Mouse (Mus musculus): ENCODE data around the gene Lrrk1. TPM values are rescaled to one million over a fixed set of nuclear protein-coding genes. Genes with fewer than 3 reads are reported as not detected.

Gene Lrrk1
- polyA plus RNA-seq, 1 experiment from 2014 or later, result 19.5 TPM

DNA sequence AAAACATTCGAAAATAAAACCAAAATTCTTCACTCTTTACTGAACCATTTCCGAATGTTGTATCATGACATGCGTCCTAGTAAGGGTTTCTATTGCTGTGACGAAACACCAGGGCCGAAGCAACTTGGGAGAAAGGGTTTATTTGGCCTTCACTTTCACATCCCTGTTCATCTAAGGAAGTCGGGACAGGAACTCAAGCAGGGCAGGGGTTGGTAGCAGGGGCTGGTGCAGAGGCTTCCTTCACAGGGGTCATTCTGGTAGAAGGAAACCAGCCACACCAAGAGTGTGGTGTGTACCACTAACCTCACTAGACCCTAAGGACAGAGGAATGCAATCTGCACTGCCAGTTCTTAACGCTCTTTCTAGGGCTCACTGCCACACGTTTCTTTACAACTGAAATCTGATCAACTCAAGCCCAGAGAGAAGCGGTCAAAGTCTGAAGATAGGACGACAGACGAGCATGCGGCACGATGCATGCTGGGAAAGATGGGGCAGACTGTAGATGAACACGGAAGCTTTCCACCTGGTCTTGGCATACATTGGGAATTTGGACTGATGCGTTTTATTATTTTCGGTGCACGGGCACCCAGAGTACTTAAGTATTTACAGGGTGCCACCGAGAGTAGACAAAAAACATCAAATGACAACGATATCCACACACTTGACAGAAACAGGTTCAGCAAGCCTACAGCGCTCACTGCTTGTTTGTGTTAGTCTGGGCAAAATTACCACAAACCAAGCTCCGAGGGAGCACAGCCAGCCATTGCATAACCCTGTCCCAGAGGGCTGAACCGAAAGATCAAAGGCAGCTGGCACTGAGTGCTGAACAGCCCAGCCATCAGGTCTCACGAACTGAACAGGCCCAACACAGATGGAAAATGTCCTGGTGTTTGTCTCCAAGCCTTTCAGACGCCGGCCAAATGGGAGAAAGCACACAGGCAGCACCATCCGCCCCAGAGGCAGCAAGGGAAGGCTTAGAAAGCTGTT, 77.2 kb downstream of the Lrrk1 start:
- Histone ChIP-seq H3K4me2 (ENCODE audit: low read depth, low read length) (no peak overlapping the region), H3K27ac (ENCODE audit: low read length) (peak overlapping the region; percentile 10), H3K9ac (ENCODE audit: low read length) (no peak overlapping the region), H3K4me1 (ENCODE audit: control insufficient read depth, insufficient read depth, low read length) (peaks cover 16% of the 10 kb centered on the region), H3K4me3 (replicated peaks; ENCODE audit: low read length) (no peak overlapping the region), H3K27me3 (ENCODE audit: control insufficient read depth, insufficient read depth, low read length) (no peaks in the 10 kb centered on the region), H3K36me3 (ENCODE audit: control insufficient read depth, insufficient read depth, low read length) (0 out of 2 replicates have a peak, but pooled peaks cover 2% of the 10 kb centered on the region), H3K9me3 (replicated peaks; ENCODE audit: control insufficient read depth, low read length) (peaks cover under 1% of the 10 kb centered on the region; the same call in 1 of the 2 replicates)
- ATAC-seq (ENCODE audit: insufficient read depth, low FRiP score), result no peak; the same call in 1 of the 2 replicates
- 64% methylated on average over 26 of the region's 26 CpGs for WGBS

DNA sequence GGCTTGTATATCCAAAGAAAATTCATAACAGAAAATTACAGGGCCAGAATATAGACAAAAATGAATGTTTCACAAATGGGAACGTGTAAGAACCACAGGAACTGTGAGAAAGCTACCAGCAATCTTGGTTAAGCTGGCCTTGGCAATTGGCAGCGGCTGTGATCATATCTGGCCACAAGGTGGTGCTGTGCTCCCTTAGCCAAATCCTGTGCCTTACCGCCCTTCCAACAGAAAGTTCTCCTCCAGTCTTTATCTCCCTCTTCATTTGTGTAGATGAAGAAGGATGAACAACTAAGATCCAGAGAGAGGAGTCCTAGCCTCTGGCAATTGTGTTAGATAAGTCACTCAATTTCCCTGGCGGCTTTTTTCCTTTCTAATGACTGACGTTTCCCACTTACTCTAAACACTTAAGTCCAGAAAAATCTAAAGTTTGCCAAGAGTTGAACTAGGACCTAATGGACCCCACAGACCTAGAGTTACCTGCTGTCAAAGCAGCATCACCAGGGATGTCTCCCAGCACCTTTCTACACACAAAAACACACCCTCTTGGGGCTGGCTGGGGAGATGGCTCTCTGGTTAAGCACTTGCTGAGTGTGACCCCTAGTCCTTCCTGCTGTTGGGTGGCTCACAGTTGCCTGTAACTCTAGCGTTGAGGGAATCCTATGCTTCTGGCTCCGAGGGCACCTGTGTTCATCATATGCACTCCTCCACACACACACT, 78.0 kb downstream of the Lrrk1 start:
- whole genome bisulfite sequencing, result 41% methylated on average over 7 of the region's 7 CpGs
- no peak for ATAC-seq (ENCODE audit: insufficient read depth, low FRiP score)
- Histone ChIP-seq H3K4me2 (ENCODE audit: low read depth, low read length) (no peak overlapping the region), H3K4me1 (ENCODE audit: control insufficient read depth, insufficient read depth, low read length) (peaks cover 16% of the 10 kb centered on the region), H3K4me3 (replicated peaks; ENCODE audit: low read length) (no peak overlapping the region), H3K9me3 (replicated peaks; ENCODE audit: control insufficient read depth, low read length) (no peaks in the 10 kb centered on the region), H3K27me3 (ENCODE audit: control insufficient read depth, insufficient read depth, low read length) (no peaks in the 10 kb centered on the region), H3K36me3 (ENCODE audit: control insufficient read depth, insufficient read depth, low read length) (no peaks in the 10 kb centered on the region), H3K9ac (ENCODE audit: low read length) (no peak overlapping the region), H3K27ac (ENCODE audit: low read length) (peak overlapping the region; percentile 84)

DNA sequence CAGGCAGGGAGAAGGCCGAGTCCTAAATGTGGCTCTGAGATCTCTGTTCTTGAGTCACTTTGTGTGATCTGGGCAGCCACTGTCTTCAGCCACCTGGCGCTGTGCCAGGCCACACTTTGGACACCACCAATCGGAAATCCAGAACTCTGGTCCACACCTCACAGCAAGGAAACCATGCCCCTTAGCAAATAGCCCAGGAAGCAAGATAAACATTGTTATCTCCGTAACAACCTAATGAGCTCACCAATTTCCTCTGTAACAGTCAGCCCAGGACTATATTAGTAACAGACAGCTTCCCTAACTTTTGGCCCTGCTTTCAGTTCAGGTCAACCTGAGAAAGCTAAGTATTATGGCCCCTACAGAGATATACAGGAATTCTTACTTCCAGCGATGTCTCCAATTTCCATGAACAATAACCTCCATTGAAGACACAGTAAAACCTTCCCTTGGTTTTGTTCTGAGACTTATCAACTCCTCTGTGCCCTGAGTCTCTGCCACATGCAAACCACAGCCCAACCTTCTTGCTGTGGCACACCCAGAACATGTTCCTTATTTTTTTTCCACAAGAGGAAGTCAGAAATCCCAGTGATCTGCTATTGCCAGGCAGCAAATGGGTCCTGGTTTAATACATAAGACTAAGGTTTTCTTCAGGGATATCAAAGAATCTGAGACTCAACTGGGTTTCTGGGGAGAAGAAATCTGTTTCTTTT, 78.8 kb downstream of the Lrrk1 start:
- 50% methylated on average over 5 of the region's 5 CpGs for WGBS
- no peak overlapping the region for H3K4me3 ChIP-seq (replicated peaks; ENCODE audit: low read length)
- H3K36me3 ChIP-seq (ENCODE audit: control insufficient read depth, insufficient read depth, low read length), result no peaks in the 10 kb centered on the region
- H3K9ac ChIP-seq (ENCODE audit: low read length), result no peak overlapping the region
- peak; percentile 89 for ATAC-seq (ENCODE audit: insufficient read depth, low FRiP score)
- no peaks in the 10 kb centered on the region for H3K9me3 ChIP-seq (replicated peaks; ENCODE audit: control insufficient read depth, low read length)
- no peaks in the 10 kb centered on the region for H3K27me3 ChIP-seq (ENCODE audit: control insufficient read depth, insufficient read depth, low read length)
- peak overlapping the region; percentile 84 for H3K27ac ChIP-seq (ENCODE audit: low read length)
- H3K4me1 ChIP-seq (ENCODE audit: control insufficient read depth, insufficient read depth, low read length), result peaks cover 16% of the 10 kb centered on the region
- 0 out of 2 replicates have a peak overlapping the region, but pooled peaks have one; percentile 2 for H3K4me2 ChIP-seq (ENCODE audit: low read depth, low read length)

DNA sequence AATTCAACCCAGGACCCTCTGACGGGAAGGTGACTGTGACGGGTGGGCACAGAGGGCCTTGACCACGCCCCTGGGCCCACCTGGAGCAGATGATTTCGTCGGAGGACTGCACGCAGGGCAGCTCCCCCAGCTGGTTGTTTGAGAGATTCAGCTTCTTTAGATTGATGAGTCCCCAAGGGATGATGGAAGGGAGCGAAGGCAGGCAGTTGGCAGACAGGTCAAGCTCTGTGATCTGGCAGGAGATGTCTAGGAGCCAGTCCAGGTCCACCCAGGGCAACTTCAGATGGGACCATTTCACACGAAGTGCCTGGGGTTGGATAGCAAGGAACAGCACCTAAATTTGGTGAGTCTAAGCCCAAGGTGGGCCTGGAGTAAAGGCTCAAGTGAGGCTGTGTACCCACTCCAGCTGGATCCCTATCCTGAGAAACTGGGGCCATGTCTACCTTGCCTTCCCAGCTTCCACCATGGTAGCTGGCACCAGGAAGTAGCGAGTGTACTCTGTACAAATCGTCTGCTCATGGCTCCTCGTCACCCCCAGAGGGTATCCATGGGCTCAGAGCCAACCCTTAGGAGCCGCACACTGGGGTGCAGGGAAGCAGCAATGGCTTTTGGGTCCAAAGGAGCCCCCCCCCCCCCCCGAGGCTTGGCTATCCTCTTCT, 79.4 kb downstream of the Lrrk1 start:
- 75% methylated on average over 13 of the region's 13 CpGs for WGBS
- no peak overlapping the region for H3K4me2 ChIP-seq (ENCODE audit: low read depth, low read length)
- no peak overlapping the region for H3K9ac ChIP-seq (ENCODE audit: low read length)
- ATAC-seq (ENCODE audit: insufficient read depth, low FRiP score), result peak; percentile 47
- peak overlapping the region; percentile 84 for H3K27ac ChIP-seq (ENCODE audit: low read length)
- H3K27me3 ChIP-seq (ENCODE audit: control insufficient read depth, insufficient read depth, low read length), result no peaks in the 10 kb centered on the region
- H3K36me3 ChIP-seq (ENCODE audit: control insufficient read depth, insufficient read depth, low read length), result no peaks in the 10 kb centered on the region
- no peaks in the 10 kb centered on the region for H3K9me3 ChIP-seq (replicated peaks; ENCODE audit: control insufficient read depth, low read length)
- peaks cover 16% of the 10 kb centered on the region for H3K4me1 ChIP-seq (ENCODE audit: control insufficient read depth, insufficient read depth, low read length)
- H3K4me3 ChIP-seq (replicated peaks; ENCODE audit: low read length), result no peak overlapping the region

- Histone ChIP-seq H3K27me3 (ENCODE audit: control insufficient read depth, insufficient read depth, low read length) (no peaks in the 10 kb centered on the region), H3K27ac (ENCODE audit: low read length) (no peak overlapping the region), H3K4me2 (ENCODE audit: low read depth, low read length) (no peak overlapping the region), H3K9ac (ENCODE audit: low read length) (no peak overlapping the region), H3K4me1 (ENCODE audit: control insufficient read depth, insufficient read depth, low read length) (peaks cover 16% of the 10 kb centered on the region), H3K4me3 (replicated peaks; ENCODE audit: low read length) (no peak overlapping the region), H3K36me3 (ENCODE audit: control insufficient read depth, insufficient read depth, low read length) (no peaks in the 10 kb centered on the region), H3K9me3 (replicated peaks; ENCODE audit: control insufficient read depth, low read length) (no peaks in the 10 kb centered on the region)
- 84% methylated on average over 2 of the region's 2 CpGs for WGBS
- no peak for ATAC-seq (ENCODE audit: insufficient read depth, low FRiP score)
Observed at GRCm38 (mm10) chr7:66307791-66308190, 80.4 kb downstream of the Lrrk1 start.

GRCm38 (mm10) chr7:66305714-66306198, 82.4 kb downstream of the Lrrk1 start:
- Histone ChIP-seq H3K9ac (ENCODE audit: low read length) (no peak overlapping the region), H3K4me2 (ENCODE audit: low read depth, low read length) (no peak overlapping the region), H3K4me1 (ENCODE audit: control insufficient read depth, insufficient read depth, low read length) (peaks cover 10% of the 10 kb centered on the region), H3K9me3 (replicated peaks; ENCODE audit: control insufficient read depth, low read length) (no peaks in the 10 kb centered on the region), H3K4me3 (replicated peaks; ENCODE audit: low read length) (no peak overlapping the region), H3K27me3 (ENCODE audit: control insufficient read depth, insufficient read depth, low read length) (no peaks in the 10 kb centered on the region), H3K27ac (ENCODE audit: low read length) (no peak overlapping the region), H3K36me3 (ENCODE audit: control insufficient read depth, insufficient read depth, low read length) (no peaks in the 10 kb centered on the region)
- WGBS, result 80% methylated on average over 16 of the region's 16 CpGs
- no peak for ATAC-seq (ENCODE audit: insufficient read depth, low FRiP score)

GRCm38 (mm10) chr7:66304993-66305713, 83.0 kb downstream of the Lrrk1 start:
- ATAC-seq (ENCODE audit: insufficient read depth, low FRiP score), result no peak
- H3K9ac ChIP-seq (ENCODE audit: low read length), result no peak overlapping the region
- H3K36me3 ChIP-seq (ENCODE audit: control insufficient read depth, insufficient read depth, low read length), result no peaks in the 10 kb centered on the region
- WGBS, result 82% methylated on average over 8 of the region's 8 CpGs
- H3K9me3 ChIP-seq (replicated peaks; ENCODE audit: control insufficient read depth, low read length), result no peaks in the 10 kb centered on the region
- peaks cover 10% of the 10 kb centered on the region for H3K4me1 ChIP-seq (ENCODE audit: control insufficient read depth, insufficient read depth, low read length)
- H3K27me3 ChIP-seq (ENCODE audit: control insufficient read depth, insufficient read depth, low read length), result no peaks in the 10 kb centered on the region
- H3K4me3 ChIP-seq (replicated peaks; ENCODE audit: low read length), result no peak overlapping the region
- no peak overlapping the region for H3K4me2 ChIP-seq (ENCODE audit: low read depth, low read length)
- no peak overlapping the region for H3K27ac ChIP-seq (ENCODE audit: low read length)
